Mouse (Mus musculus): ENCODE results near the gene Slbp. TPM values are rescaled to one million over a fixed set of nuclear protein-coding genes. Genes with fewer than 3 reads are reported as not detected.

Slbp gene
- polyA plus RNA-seq, 1 experiment from 2014 or later, result 223 TPM

DNA sequence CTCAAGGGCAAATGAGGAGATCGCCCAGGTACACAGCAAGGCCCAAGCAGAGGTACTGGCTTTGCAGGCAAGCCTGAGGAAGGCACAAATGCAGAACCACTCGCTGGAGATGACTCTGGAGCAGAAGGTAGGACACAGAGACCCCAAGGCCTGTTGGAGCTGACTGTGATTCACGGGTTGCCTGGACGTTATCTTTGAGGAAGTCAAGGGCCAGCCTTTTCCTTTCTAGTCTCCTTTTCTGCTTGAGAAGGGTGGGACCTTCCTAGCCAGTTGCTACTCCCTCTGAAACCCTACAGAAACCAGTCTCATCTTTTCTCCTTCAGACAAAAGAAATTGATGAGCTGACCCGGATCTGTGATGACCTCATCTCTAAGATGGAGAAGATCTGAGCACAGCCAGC, 19.3 kb upstream of the Slbp start:
- no peak overlapping the region for H3K9ac ChIP-seq (replicated peaks; ENCODE audit: low read depth, low read length)
- peaks cover 48% of the 10 kb centered on the region for H3K36me3 ChIP-seq (ENCODE audit: control insufficient read depth, insufficient read depth, low read length)
- H3K9me3 ChIP-seq (ENCODE audit: control insufficient read depth, low read depth, low read length), result no peaks in the 10 kb centered on the region

DNA sequence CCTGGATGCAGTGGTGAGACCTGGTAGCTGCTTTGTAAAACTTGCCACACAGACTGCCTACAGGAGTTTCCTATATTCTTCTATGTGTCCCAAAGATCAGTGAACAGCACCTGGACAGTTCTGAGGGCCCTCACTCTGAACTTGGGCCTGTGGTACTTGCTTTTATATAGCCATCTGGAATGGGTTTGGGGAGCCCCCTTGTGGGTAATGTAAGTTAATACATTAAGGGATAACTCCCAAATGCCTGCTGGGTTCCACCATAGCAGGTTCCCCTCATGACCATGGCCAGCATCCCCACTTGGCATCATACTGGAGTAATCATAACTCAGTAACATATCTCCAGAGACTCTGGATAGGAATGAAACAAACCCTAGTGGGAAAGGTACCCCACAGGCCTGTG, 15.8 kb upstream of the Slbp start:
- Histone ChIP-seq H3K36me3 (ENCODE audit: control insufficient read depth, insufficient read depth, low read length) (peaks cover 67% of the 10 kb centered on the region), H3K27me3 (ENCODE audit: control insufficient read depth, insufficient read depth, low read length) (no peaks in the 10 kb centered on the region), H3K4me2 (replicated peaks; ENCODE audit: low read depth, low read length) (no peak overlapping the region), H3K4me1 (ENCODE audit: control insufficient read depth, insufficient read depth, low read length) (no peaks in the 10 kb centered on the region), H3K9ac (replicated peaks; ENCODE audit: low read depth, low read length) (no peak overlapping the region), H3K27ac (ENCODE audit: low read length) (no peak overlapping the region), H3K4me3 (ENCODE audit: low read depth, low read length) (no peak overlapping the region), H3K9me3 (ENCODE audit: control insufficient read depth, low read depth, low read length) (no peaks in the 10 kb centered on the region)
- ATAC-seq (ENCODE audit: insufficient number of reproducible peaks, insufficient read depth, low FRiP score, low read depth), result no peak

More for the DNA sequence above, 19.3 kb upstream of the Slbp start:
- no peaks in the 10 kb centered on the region for H3K27me3 ChIP-seq (ENCODE audit: control insufficient read depth, insufficient read depth, low read length)
- 77% methylated on average over 5 of the region's 5 CpGs for WGBS
- H3K4me3 ChIP-seq (ENCODE audit: low read depth, low read length), result no peak overlapping the region
- H3K27ac ChIP-seq (ENCODE audit: low read length), result no peak overlapping the region
- H3K4me1 ChIP-seq (ENCODE audit: control insufficient read depth, insufficient read depth, low read length), result no peaks in the 10 kb centered on the region
- no peak overlapping the region for H3K4me2 ChIP-seq (replicated peaks; ENCODE audit: low read depth, low read length)
- ATAC-seq (ENCODE audit: insufficient number of reproducible peaks, insufficient read depth, low FRiP score, low read depth), result no peak

DNA sequence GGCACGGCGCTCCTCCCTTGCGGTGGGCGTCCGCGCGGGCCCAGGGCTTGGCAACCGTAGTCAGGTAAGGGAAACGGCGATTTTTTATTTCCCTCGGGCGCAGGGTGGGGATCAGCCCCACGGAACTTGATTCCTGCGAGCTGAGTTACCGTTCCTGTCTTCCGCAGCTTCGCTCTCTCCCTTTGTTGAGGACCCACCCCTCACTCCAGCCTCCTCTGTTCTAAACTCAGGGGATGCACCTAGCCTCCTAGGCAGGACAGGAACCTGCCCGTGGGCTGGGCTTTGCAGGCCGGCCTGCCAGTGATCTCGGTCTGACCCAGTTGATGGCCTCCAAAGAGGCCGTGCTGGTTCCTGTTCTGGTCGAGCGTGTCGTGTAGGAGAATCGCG, 6.3 kb upstream of the Slbp start:
- Histone ChIP-seq H3K4me1 (ENCODE audit: control insufficient read depth, insufficient read depth, low read length) (peaks cover 13% of the 10 kb centered on the region), H3K27me3 (ENCODE audit: control insufficient read depth, insufficient read depth, low read length) (no peaks in the 10 kb centered on the region), H3K9ac (replicated peaks; ENCODE audit: low read depth, low read length) (peak overlapping the region; percentile 68), H3K27ac (ENCODE audit: low read length) (peak overlapping the region; percentile 72), H3K9me3 (ENCODE audit: control insufficient read depth, low read depth, low read length) (no peaks in the 10 kb centered on the region), H3K36me3 (ENCODE audit: control insufficient read depth, insufficient read depth, low read length) (peaks cover 30% of the 10 kb centered on the region), H3K4me3 (ENCODE audit: low read depth, low read length) (peak overlapping the region; percentile 76), H3K4me2 (replicated peaks; ENCODE audit: low read depth, low read length) (peak overlapping the region; percentile 79)
- peak; percentile 7; the same call in 1 of the 2 replicates for ATAC-seq (ENCODE audit: insufficient number of reproducible peaks, insufficient read depth, low FRiP score, low read depth)
- WGBS, result under 1% methylated on average over 26 of the region's 26 CpGs

DNA sequence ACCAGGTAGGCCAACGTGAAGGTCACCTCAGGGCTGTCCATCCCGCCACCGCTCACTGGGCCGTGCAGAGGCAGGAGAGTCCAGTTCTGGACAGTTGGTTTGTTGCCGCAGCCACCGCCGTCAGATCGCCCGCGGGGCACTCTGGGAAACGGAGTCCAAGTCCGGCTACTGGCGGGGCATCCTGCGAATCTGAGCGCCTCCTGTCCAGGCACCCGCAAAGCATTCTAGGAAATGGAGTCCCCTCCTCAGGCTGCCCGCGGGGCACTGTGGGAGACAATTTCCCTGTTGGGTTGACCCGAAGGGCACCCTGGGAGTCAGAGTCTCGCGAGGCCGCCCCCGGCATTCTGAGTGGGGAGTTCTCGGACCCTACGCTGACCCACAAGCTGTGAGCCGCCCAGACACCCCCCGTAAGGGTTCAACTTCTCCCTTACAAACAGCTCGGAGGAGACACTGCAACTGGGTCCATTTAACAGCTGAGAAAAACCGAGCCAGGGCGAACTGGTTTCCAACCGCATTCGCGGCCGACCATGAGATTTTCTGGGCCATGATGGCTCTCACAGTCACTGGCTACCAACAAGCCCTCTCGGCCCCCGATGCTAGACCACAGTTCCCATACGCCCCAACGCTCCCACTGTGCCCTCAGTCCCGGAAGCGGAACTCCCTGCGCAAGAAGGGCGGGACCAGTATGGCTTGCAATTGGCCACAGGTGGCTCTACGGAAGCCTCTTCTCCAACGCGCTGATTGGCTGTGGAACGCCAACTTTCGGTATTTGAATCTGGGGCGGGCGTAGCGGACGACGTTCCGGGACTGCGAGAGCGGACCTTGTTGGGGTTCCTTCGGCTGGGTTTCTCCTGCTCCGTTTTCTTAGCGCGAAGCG, 5.7 kb upstream of the Slbp start, which contains the start of the genes Tacc3 and Tmem129:
Gene Tacc3 (plus strand): TSS at position 342 of the 877 bp plus-strand sequence.
Gene Tmem129 (minus strand): TSS at position 630 of the 877 bp plus-strand sequence.
- peak; percentile 96 for ATAC-seq (ENCODE audit: insufficient number of reproducible peaks, insufficient read depth, low FRiP score, low read depth)
- H3K9ac ChIP-seq (replicated peaks; ENCODE audit: low read depth, low read length), result peak within 1 kb of the TSS; percentile 68
- H3K9me3 ChIP-seq (ENCODE audit: control insufficient read depth, low read depth, low read length), result no peaks in the 10 kb centered on the region
- peak within 1 kb of the TSS; percentile 92 for H3K4me2 ChIP-seq (replicated peaks; ENCODE audit: low read depth, low read length)
- peak within 1 kb of the TSS; percentile 92 for H3K27ac ChIP-seq (ENCODE audit: low read length)
- peaks cover 13% of the 10 kb centered on the region for H3K4me1 ChIP-seq (ENCODE audit: control insufficient read depth, insufficient read depth, low read length)
- H3K36me3 ChIP-seq (ENCODE audit: control insufficient read depth, insufficient read depth, low read length), result peaks cover 27% of the 10 kb centered on the region
- H3K27me3 ChIP-seq (ENCODE audit: control insufficient read depth, insufficient read depth, low read length), result no peaks in the 10 kb centered on the region
- WGBS, result under 1% methylated on average over 60 of the region's 60 CpGs
- peak within 1 kb of the TSS; percentile 76 for H3K4me3 ChIP-seq (ENCODE audit: low read depth, low read length)

DNA sequence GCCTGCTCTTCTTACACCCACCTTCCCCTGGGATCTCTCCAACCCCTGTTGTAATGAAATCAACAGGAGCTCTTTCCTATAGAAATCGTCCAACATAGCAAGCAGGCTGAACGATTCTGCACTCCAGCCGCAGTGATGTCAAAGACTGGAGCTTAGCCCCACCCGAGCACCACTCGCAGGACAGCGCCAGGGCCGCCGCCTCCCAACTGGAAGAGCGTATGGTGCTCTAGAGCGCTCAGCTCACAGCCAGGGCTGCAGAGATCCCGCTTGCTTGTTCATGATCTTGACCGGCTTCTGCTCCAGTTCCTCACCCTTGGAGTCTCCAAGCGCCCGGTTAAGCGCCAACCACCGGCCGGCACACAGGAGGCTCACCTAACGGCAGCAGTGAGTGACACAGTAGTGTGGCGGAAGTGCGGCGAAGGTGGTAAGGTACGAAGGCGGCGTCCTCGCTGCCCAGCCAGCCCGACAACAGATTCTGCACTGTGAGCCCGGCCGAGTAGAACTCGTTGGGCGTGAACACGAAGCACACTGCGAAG, 4.9 kb upstream of the Slbp start:
- peak overlapping the region; percentile 76 for H3K4me3 ChIP-seq (ENCODE audit: low read depth, low read length)
- peaks cover 13% of the 10 kb centered on the region for H3K4me1 ChIP-seq (ENCODE audit: control insufficient read depth, insufficient read depth, low read length)
- H3K27me3 ChIP-seq (ENCODE audit: control insufficient read depth, insufficient read depth, low read length), result no peaks in the 10 kb centered on the region
- peak overlapping the region; percentile 53 for H3K9ac ChIP-seq (replicated peaks; ENCODE audit: low read depth, low read length)
- no peaks in the 10 kb centered on the region for H3K9me3 ChIP-seq (ENCODE audit: control insufficient read depth, low read depth, low read length)
- peaks cover 25% of the 10 kb centered on the region for H3K36me3 ChIP-seq (ENCODE audit: control insufficient read depth, insufficient read depth, low read length)
- peak overlapping the region; percentile 92 for H3K4me2 ChIP-seq (replicated peaks; ENCODE audit: low read depth, low read length)
- ATAC-seq (ENCODE audit: insufficient number of reproducible peaks, insufficient read depth, low FRiP score, low read depth), result peak; percentile 20
- peak overlapping the region; percentile 53; the same call in 1 of the 2 replicates for H3K27ac ChIP-seq (ENCODE audit: low read length)
- under 1% methylated on average over 32 of the region's 32 CpGs for WGBS

DNA sequence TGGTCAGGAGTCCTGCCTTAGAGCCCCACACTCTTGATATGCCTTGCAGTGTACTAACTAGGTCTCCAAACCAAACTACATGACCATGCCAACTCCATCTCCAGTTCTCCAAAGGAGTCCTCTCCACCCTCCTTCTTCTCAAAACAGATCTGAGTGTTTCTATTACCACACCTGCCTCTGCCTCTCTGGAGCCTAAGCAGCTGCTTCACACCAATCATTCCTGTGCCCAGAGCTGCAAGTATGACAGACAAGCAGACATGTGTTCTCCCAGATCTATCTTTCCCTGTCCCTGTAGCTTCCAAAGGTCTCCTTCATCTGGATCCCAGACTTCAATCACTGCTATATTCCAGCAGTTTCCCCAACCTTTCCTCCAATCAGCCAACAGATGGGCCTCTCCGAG, 4.4 kb upstream of the Slbp start:
- peaks cover 20% of the 10 kb centered on the region for H3K36me3 ChIP-seq (ENCODE audit: control insufficient read depth, insufficient read depth, low read length)
- peak overlapping the region; percentile 53; the same call in 1 of the 2 replicates for H3K27ac ChIP-seq (ENCODE audit: low read length)

DNA sequence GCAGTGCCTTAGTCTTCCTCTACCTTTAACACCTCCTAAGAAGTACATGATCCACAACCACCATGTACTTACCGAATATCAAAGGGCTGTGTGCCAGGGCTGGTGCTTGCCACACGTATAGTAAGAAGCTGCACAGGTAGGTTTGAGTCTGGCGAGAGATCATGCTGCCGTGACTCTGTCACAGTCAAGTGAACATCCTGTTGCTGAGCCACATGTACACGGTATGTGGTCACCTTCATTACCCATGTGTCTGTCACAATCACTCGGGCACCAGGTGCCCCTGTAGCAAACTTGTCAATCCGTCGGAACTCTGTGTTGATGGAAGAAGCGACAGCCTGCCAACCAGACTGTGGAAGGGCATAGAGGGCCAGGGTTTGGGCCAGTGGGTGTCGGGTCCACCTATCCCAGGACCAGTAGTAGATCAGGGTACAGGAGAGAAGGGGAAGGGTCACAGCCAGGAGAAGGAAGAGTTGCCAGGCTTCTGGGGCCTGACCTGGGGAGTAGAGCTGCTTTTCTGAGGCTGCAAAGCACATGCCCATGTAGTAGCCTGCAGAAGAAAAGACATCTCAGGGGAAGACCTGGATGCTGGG, 3.0 kb upstream of the Slbp start:
- no peak for ATAC-seq (ENCODE audit: insufficient number of reproducible peaks, insufficient read depth, low FRiP score, low read depth)
- Histone ChIP-seq H3K36me3 (ENCODE audit: control insufficient read depth, insufficient read depth, low read length) (peaks cover 10% of the 10 kb centered on the region), H3K27me3 (ENCODE audit: control insufficient read depth, insufficient read depth, low read length) (no peaks in the 10 kb centered on the region), H3K9me3 (ENCODE audit: control insufficient read depth, low read depth, low read length) (no peaks in the 10 kb centered on the region), H3K4me1 (ENCODE audit: control insufficient read depth, insufficient read depth, low read length) (peaks cover 20% of the 10 kb centered on the region), H3K4me3 (ENCODE audit: low read depth, low read length) (no peak overlapping the region), H3K27ac (ENCODE audit: low read length) (no peak overlapping the region), H3K4me2 (replicated peaks; ENCODE audit: low read depth, low read length) (no peak overlapping the region), H3K9ac (replicated peaks; ENCODE audit: low read depth, low read length) (no peak overlapping the region)
- WGBS, result 94% methylated on average over 10 of the region's 10 CpGs

More for the DNA sequence above, 4.4 kb upstream of the Slbp start:
- H3K4me3 ChIP-seq (ENCODE audit: low read depth, low read length), result peak overlapping the region; percentile 76
- H3K27me3 ChIP-seq (ENCODE audit: control insufficient read depth, insufficient read depth, low read length), result no peaks in the 10 kb centered on the region
- H3K9ac ChIP-seq (replicated peaks; ENCODE audit: low read depth, low read length), result peak overlapping the region; percentile 53
- H3K4me2 ChIP-seq (replicated peaks; ENCODE audit: low read depth, low read length), result peak overlapping the region; percentile 92
- WGBS, result 10% methylated on average over 1 of the region's 1 CpGs
- no peaks in the 10 kb centered on the region for H3K9me3 ChIP-seq (ENCODE audit: control insufficient read depth, low read depth, low read length)
- no peak for ATAC-seq (ENCODE audit: insufficient number of reproducible peaks, insufficient read depth, low FRiP score, low read depth)
- H3K4me1 ChIP-seq (ENCODE audit: control insufficient read depth, insufficient read depth, low read length), result peaks cover 13% of the 10 kb centered on the region

DNA sequence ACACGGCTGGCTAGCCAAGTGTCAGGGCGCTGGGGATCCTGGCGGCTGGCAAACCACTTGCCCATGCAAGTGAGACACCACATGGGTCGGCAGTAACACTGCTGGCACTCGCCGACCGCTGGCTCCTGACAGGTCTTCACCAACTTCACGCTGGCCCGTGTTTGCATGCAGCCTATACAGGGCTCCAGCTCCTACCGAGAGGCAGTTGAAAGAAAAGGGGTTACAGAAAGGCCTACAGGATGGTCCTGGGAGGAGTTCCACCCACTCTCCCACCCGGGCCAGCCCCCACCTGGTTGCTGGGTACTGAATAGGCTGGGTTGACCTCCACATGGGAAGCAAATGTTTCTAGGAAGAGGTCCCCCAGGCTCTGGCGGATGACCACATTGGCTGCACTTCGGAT, 2.0 kb upstream of the Slbp start:
- no peaks in the 10 kb centered on the region for H3K9me3 ChIP-seq (ENCODE audit: control insufficient read depth, low read depth, low read length)
- 93% methylated on average over 13 of the region's 13 CpGs for WGBS
- H3K4me2 ChIP-seq (replicated peaks; ENCODE audit: low read depth, low read length), result no peak overlapping the region
- ATAC-seq (ENCODE audit: insufficient number of reproducible peaks, insufficient read depth, low FRiP score, low read depth), result no peak
- no peaks in the 10 kb centered on the region for H3K27me3 ChIP-seq (ENCODE audit: control insufficient read depth, insufficient read depth, low read length)
- H3K36me3 ChIP-seq (ENCODE audit: control insufficient read depth, insufficient read depth, low read length), result peaks cover 16% of the 10 kb centered on the region
- H3K27ac ChIP-seq (ENCODE audit: low read length), result no peak overlapping the region
- no peak overlapping the region for H3K9ac ChIP-seq (replicated peaks; ENCODE audit: low read depth, low read length)
- no peak overlapping the region for H3K4me3 ChIP-seq (ENCODE audit: low read depth, low read length)
- peaks cover 24% of the 10 kb centered on the region for H3K4me1 ChIP-seq (ENCODE audit: control insufficient read depth, insufficient read depth, low read length)
